Mouse (Mus musculus) stomach, embryonic 16.5 days (tissue): ENCODE data around the gene Rrnad1. TPM values are rescaled to one million over a fixed set of nuclear protein-coding genes. Genes with fewer than 3 reads are reported as not detected.
A peak's percentile ranks its signal among the peaks of the same experiment; 100 is the strongest.
"Not testable (repeated sequence)": the region's sequence is repeated elsewhere in the genome, so short reads cannot be mapped to it uniquely, and the experiment has no call there.

Experiments
- ATAC-seq: fragments of 200-750 bp; cut with Nextera tagmentation; 2 replicates; pipeline ENCODE4 v1.8.0; 2017; ENCODE audit warnings: moderate number of reproducible peaks, moderate TSS enrichment; ENCODE audit not compliant: insufficient read depth, low FRiP score
- H3K27ac ChIP-seq: fragments of 300-500 bp; sonication (generic); 2 replicates; pipeline ENCODE4 v1.5.1; 2014; ENCODE audit warnings: low read length
- H3K27me3 ChIP-seq: fragments of 300-500 bp; sonication (generic); 2 replicates; pipeline ENCODE4 v1.6.1; 2014; ENCODE audit warnings: low read length, control low read depth, mixed read lengths; ENCODE audit not compliant: control insufficient read depth, insufficient read depth
- H3K36me3 ChIP-seq: fragments of 300-500 bp; sonication (generic); 2 replicates; pipeline ENCODE4 v1.6.1; 2014; ENCODE audit warnings: low read length; ENCODE audit not compliant: control insufficient read depth, insufficient read depth
- H3K4me1 ChIP-seq: fragments of 300-500 bp; sonication (generic); 2 replicates; pipeline ENCODE4 v1.6.1; 2014; ENCODE audit warnings: low read length, control low read depth, mixed read lengths; ENCODE audit not compliant: control insufficient read depth, insufficient read depth
- H3K4me2 ChIP-seq: fragments of 300-500 bp; sonication (generic); 2 replicates; pipeline ENCODE4 v1.6.1; 2014; ENCODE audit warnings: low read depth, low read length, mixed read lengths
- H3K4me3 ChIP-seq: fragments of 300-500 bp; sonication (generic); replicated peaks from 2 replicates; pipeline ENCODE4 v1.5.1; 2014; ENCODE audit warnings: mild to moderate bottlenecking, low read length
- H3K9ac ChIP-seq: fragments of 300-500 bp; sonication (generic); 2 replicates; pipeline ENCODE4 v1.6.1; 2014; ENCODE audit warnings: low read length
- H3K9me3 ChIP-seq: fragments of 300-500 bp; sonication (generic); replicated peaks from 2 replicates; pipeline ENCODE4 v1.6.1; 2016; ENCODE audit warnings: low read length, control low read depth; ENCODE audit not compliant: control insufficient read depth
- WGBS: fragments of 180-500 bp; shearing (Covaris S2); extraction: QIAGEN DNeasy Blood & Tissue Kit; methylation state at CpG from one replicate; pipeline ENCODE4 v1.1.7; 2014; 5-methylcytosine and 5-hydroxymethylcytosine counted together
- polyA plus RNA-seq: library from polyadenylated mRNA; unstranded; fragments of >200 nt; fragmentation: Nextera tagmentation; extraction: Ambion mirVana; gene quantifications from 2 replicates; pipeline ENCODE4 v1.2.1, GENCODE M21; 2015

Rrnad1 gene
- polyA plus RNA-seq, 1 experiment from 2014 or later: 19.8 TPM

DNA sequence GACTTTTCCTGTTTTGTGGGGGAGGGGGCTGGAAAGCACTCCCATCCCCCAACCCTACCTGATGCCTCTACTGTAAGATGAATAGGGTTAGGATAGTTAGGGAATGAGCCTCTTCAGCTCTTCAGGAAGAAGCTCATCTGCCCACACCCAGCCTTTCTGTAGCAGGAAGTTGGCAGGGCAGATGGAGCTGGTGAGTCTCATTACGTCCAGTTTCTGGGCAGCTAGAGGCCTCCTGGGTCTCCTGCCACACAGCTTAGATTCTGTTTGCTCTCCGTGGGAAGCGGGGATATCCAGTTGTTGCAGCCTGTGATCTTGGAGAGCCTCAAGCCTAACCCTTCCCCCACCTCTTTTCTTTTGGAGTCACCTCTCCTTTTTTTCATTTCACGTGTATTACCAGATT is 20.6 kb downstream of the Rrnad1 start:
- 8% methylated on average over 4 of the region's 4 CpGs for WGBS
- no peaks in the 10 kb centered on the region for H3K27me3 ChIP-seq
- H3K9me3 ChIP-seq: no peaks in the 10 kb centered on the region
- peak overlapping the region; percentile 62 for H3K4me2 ChIP-seq
- no peak for ATAC-seq
- H3K4me3 ChIP-seq: peak overlapping the region; percentile 43
- H3K27ac ChIP-seq: peak overlapping the region; percentile 95
- peaks cover 43% of the 10 kb centered on the region for H3K4me1 ChIP-seq
- peak overlapping the region; percentile 62 for H3K9ac ChIP-seq
- H3K36me3 ChIP-seq: peaks cover 19% of the 10 kb centered on the region

DNA sequence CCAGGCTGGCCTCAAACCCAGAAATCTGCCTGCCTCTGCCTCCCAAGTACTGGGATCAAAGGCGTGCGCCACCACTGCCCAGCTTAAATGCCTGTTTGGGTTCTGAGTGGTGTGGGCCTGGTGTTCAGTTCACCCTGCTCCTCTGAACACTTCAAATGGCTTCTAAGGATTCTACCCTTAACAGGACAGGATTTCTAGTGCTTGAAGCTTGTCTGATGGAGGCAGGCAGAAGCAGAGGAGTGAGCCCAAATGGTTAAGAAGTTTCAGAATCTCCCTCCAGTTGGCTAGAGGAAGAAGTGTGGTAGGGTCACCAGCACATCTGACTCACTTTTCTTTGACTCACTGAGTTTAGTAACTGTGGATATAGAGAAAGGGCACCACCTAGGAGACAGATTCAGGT is 21.1 kb downstream of the Rrnad1 start:
- Histone ChIP-seq H3K4me3 (peak overlapping the region; percentile 43; the same call in 1 of the 2 replicates), H3K27ac (peak overlapping the region; percentile 95), H3K9ac (peak overlapping the region; percentile 62), H3K4me1 (peaks cover 43% of the 10 kb centered on the region), H3K9me3 (no peaks in the 10 kb centered on the region), H3K27me3 (no peaks in the 10 kb centered on the region), H3K4me2 (peak overlapping the region; percentile 62), H3K36me3 (peaks cover 15% of the 10 kb centered on the region)
- ATAC-seq: no peak
- WGBS: 88% methylated on average over 2 of the region's 2 CpGs

DNA sequence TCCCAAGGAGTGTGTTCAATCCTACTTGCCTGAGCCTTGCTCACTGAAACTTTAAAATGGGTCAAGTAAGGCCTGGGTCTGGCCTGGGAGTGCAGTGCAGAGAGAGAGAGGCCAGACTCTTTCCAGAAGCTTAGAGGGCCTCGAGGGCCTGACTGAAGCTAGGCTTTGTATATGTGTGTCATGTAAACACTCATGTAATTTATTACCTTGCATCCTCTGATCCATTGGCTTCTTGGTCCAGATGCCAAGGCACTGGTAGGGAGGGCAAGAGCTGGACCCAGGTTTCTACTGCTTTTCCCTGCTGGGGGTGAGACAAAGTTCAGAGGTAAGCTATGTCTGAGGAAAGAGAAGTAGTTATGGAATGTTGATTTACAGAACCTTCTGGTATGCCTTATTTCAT is 22.6 kb downstream of the Rrnad1 start:
- Histone ChIP-seq H3K9me3 (no peaks in the 10 kb centered on the region), H3K36me3 (peaks cover under 1% of the 10 kb centered on the region; the same call in 1 of the 2 replicates), H3K27ac (peak overlapping the region; percentile 95), H3K4me1 (peaks cover 43% of the 10 kb centered on the region), H3K4me2 (peak overlapping the region; percentile 86), H3K9ac (peak overlapping the region; percentile 99), H3K4me3 (peak overlapping the region; percentile 98), H3K27me3 (no peaks in the 10 kb centered on the region)
- no peak for ATAC-seq
- WGBS: 0% methylated on average over 1 of the region's 1 CpGs

DNA sequence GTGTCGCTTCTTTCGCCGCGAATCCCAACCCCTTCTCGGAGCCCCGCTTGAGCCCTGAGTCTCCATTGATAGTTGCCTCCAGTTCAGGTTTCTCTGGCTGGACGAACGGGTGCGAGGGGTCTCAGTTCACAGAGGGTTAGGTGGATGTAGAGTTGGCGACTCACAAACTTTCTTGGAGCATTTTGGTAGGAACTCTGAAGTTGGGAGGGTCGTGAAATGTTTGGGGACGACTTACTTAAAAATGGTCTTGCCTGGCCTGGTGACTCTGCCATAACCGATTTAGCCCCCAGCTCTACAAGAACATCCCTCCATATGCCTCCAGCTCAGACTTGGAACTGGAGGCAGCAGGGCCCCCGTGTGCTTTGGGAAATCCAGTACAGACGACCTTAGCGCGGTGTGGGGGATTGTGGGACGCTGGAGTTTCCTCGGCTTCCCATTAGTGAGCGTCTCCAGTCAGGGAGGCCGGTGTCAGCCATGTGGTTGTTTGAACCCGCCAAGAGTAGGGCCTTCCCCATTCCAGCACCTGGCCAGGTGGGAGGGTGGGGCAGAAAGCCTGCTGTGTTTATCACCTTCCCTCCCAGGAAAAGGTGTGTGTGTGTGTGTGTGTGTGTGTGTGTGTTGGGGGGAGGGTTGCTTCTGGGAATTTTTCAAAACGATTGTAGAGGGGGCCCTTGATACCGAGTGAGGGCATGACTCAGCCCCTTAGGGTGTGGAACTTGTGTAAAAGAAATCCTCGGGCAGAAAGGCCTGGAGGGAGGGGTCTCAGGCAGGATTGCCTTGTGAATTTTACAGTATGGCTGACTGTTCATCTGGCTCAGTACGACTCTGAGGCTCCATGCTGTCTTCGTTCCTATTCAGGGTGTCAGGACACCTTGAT is 23.3 kb downstream of the Rrnad1 start:
- Histone ChIP-seq H3K9ac (peak overlapping the region; percentile 99), H3K4me2 (peak overlapping the region; percentile 86), H3K4me1 (peaks cover 43% of the 10 kb centered on the region), H3K36me3 (no peaks in the 10 kb centered on the region), H3K4me3 (peak overlapping the region; percentile 98), H3K27me3 (no peaks in the 10 kb centered on the region), H3K27ac (peak overlapping the region; percentile 95), H3K9me3 (no peaks in the 10 kb centered on the region)
- peak; percentile 35; the same call in 1 of the 2 replicates for ATAC-seq
- under 1% methylated on average over 27 of the region's 27 CpGs for WGBS

DNA sequence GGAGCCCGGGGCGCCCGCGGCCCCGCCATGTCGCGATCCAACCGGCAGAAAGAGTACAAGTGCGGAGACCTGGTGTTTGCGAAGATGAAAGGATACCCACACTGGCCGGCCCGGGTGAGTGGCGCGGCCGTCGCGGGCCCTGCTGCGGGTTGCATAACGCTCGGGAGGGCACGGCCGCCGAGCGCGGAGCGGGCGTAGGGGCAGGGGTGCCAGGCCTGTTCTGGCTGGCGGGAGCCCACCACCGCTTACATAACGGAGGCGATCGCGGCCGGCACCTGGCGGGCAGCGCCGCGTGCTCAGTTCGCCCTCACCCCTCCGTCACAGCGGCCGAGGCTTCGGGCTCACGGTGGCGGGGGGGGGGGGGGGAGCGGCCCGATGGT is 23.9 kb downstream of the Rrnad1 start:
- Histone ChIP-seq H3K9me3 (no peaks in the 10 kb centered on the region), H3K4me3 (peak overlapping the region; percentile 98), H3K27me3 (no peaks in the 10 kb centered on the region), H3K27ac (peak overlapping the region; percentile 95), H3K4me2 (peak overlapping the region; percentile 86), H3K4me1 (peaks cover 38% of the 10 kb centered on the region), H3K36me3 (no peaks in the 10 kb centered on the region), H3K9ac (peak overlapping the region; percentile 99)
- peak; percentile 4 for ATAC-seq
- under 1% methylated on average over 37 of the region's 47 CpGs for WGBS

- no peaks in the 10 kb centered on the region for H3K36me3 ChIP-seq
- peak within 1 kb of the TSS; percentile 95 for H3K27ac ChIP-seq
- ATAC-seq: peak; percentile 94
- peak within 1 kb of the TSS; percentile 86 for H3K4me2 ChIP-seq
- peak within 1 kb of the TSS; percentile 99 for H3K9ac ChIP-seq
- peak within 1 kb of the TSS; percentile 98 for H3K4me3 ChIP-seq
- H3K9me3 ChIP-seq: no peaks in the 10 kb centered on the region
- no peaks in the 10 kb centered on the region for H3K27me3 ChIP-seq
- peaks cover 33% of the 10 kb centered on the region for H3K4me1 ChIP-seq
- under 1% methylated on average over 57 of the region's 57 CpGs for WGBS
Observed at GRCm38 (mm10) chr3:87905880-87906485, 24.5 kb downstream of the Rrnad1 start, which contains the start of gene Hdgf. Gene Hdgf, plus strand, starts transcription at chr3:87906321.

DNA sequence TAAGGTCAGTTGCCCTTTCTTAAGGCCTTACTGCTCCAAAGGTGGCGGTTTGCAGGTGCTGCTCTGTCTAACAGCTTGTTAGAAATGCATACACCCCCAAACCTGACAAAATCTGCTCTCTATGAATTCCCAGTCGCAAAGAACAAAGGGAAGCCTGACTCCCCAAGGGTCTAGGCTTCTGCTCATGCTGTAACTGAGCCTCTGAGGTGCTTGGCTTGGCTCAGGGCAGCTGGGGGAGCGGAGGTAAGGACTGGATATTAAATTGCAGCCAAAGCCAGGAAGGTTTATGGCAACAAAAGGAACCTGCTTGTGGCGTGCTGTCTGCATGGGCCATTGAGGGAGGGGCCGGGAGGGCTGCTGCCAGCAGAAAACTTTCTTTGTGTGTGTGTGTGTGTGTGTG is 26.7 kb downstream of the Rrnad1 start:
- H3K4me3 ChIP-seq: no peak overlapping the region
- 60% methylated on average over 5 of the region's 5 CpGs for WGBS
- peaks cover 12% of the 10 kb centered on the region for H3K4me1 ChIP-seq
- no peak for ATAC-seq
- H3K27me3 ChIP-seq: no peaks in the 10 kb centered on the region
- no peak overlapping the region for H3K4me2 ChIP-seq
- H3K36me3 ChIP-seq: no peaks in the 10 kb centered on the region
- H3K9me3 ChIP-seq: no peaks in the 10 kb centered on the region
- no peak overlapping the region for H3K9ac ChIP-seq
- no peak overlapping the region for H3K27ac ChIP-seq

- not testable (repeated sequence) for H3K4me3 ChIP-seq, H3K36me3 ChIP-seq, H3K9me3 ChIP-seq, H3K27ac ChIP-seq, ATAC-seq, H3K4me1 ChIP-seq, H3K9ac ChIP-seq, H3K27me3 ChIP-seq, H3K4me2 ChIP-seq
- 89% methylated on average over 5 of the region's 6 CpGs for WGBS
Observed at GRCm38 (mm10) chr3:87901959-87902358, 28.6 kb downstream of the Rrnad1 start.

GRCm38 (mm10) chr3:87901036-87901624 is 29.4 kb downstream of the Rrnad1 start:
- Histone ChIP-seq H3K4me3 (no peak overlapping the region), H3K36me3 (no peaks in the 10 kb centered on the region), H3K4me1 (no peaks in the 10 kb centered on the region), H3K27me3 (no peaks in the 10 kb centered on the region), H3K27ac (no peak overlapping the region), H3K9ac (no peak overlapping the region), H3K4me2 (no peak overlapping the region), H3K9me3 (no peaks in the 10 kb centered on the region)
- 17% methylated on average over 1 of the region's 1 CpGs for WGBS
- no peak for ATAC-seq
